17 mouse cellular contexts compared by ENCODE assay signal in genomic region chr6:147555591-147555990, GRCm38 (mm10).
"Had no signal": no experiment of that assay in that cellular context is flagged by ENCODE, and none has a peak within 500 bp of the region (broad histone marks: within the 10 kb centered on the region; RNA-seq: fewer than 3 reads in every experiment).

No protein-coding gene starts in this region.

- H3K27ac ChIP-seq: kidney, embryonic 15.5 days; left cerebral cortex, adult 2 months; liver, embryonic 13.5 days; midbrain, embryonic 10.5 days; neural tube, embryonic 13.5 days had no signal

- DNase-seq: kidney, adult 8-10 months; kidney, postnatal 10 days; kidney, postnatal 36 days; layer of hippocampus, postnatal 36 days; liver, embryonic 13.5 days; lung, adult 2 months; lung, postnatal 14 days; lung, postnatal 4 days; midbrain, embryonic 14.5 days; retina, postnatal 1 day; right cerebral cortex, postnatal 25 days; thymus, adult 18-20 months; thymus, postnatal 36 days had no signal

- H3K9ac ChIP-seq: kidney, embryonic 15.5 days; liver, embryonic 13.5 days; neural tube, embryonic 13.5 days had no signal

- H3K27me3 ChIP-seq: kidney, embryonic 15.5 days; liver, embryonic 13.5 days; neural tube, embryonic 13.5 days had no signal

- H3K4me1 ChIP-seq: kidney, embryonic 15.5 days; liver, embryonic 13.5 days; midbrain, embryonic 10.5 days; neural tube, embryonic 13.5 days had no signal

- H3K36me3 ChIP-seq: kidney, embryonic 15.5 days; liver, embryonic 13.5 days; midbrain, embryonic 10.5 days; neural tube, embryonic 13.5 days had no signal

- H3K4me2 ChIP-seq: kidney, embryonic 15.5 days; liver, embryonic 13.5 days; neural tube, embryonic 13.5 days had no signal

- H3K4me3 ChIP-seq: kidney, embryonic 15.5 days; left cerebral cortex, adult 2 months; liver, embryonic 13.5 days; midbrain, embryonic 10.5 days; neural tube, embryonic 13.5 days had no signal

- H3K9me3 ChIP-seq: kidney, embryonic 15.5 days; liver, embryonic 13.5 days; midbrain, embryonic 10.5 days; neural tube, embryonic 13.5 days had no signal
